Comparison of ENCODE assay signal across 17 mouse cellular contexts in genomic region chr4:134181825-134182224, GRCm38 (mm10). TPM values are rescaled to one million over a fixed set of nuclear protein-coding genes. Genes with fewer than 3 reads are reported as not detected.
A peak's percentile ranks its signal among the peaks of the same experiment; 100 is the strongest.
DNase-seq lines count a peak whose midpoint lies in the region; ATAC-seq and TF ChIP-seq lines count a peak whose summit lies in the region.
"Had no signal": no experiment of that assay in that cellular context is flagged by ENCODE, and none has a peak within 500 bp of the region (broad histone marks: within the 10 kb centered on the region; RNA-seq: fewer than 3 reads in every experiment).

No protein-coding gene starts in this region.

- H3K9me3 ChIP-seq in heart, postnatal 0 days (replicated peaks; ENCODE audit: control insufficient read depth, low read length): no peaks in the 10 kb centered on the region
- no peaks in the 10 kb centered on the region for H3K9me3 ChIP-seq in liver, embryonic 15.5 days (replicated peaks)
- H3K9me3 ChIP-seq in stomach, postnatal 0 days (ENCODE audit: control insufficient read depth, low read length): no peaks in the 10 kb centered on the region
- H3K9me3 ChIP-seq: forebrain, embryonic 12.5 days; heart, embryonic 15.5 days had no signal

- intact Hi-C loops in heart, postnatal 14 days (cut with DNase I): no loop called here
- intact Hi-C loops in gastrocnemius, postnatal 14 days (cut with DNase I; ENCODE audit: low total_unique reads): no loop called here

- no peaks in the 10 kb centered on the region for H3K36me3 ChIP-seq in heart, postnatal 0 days (replicated peaks; ENCODE audit: control insufficient read depth, insufficient read depth, low read length)
- peaks cover 18% of the 10 kb centered on the region; the same call in 1 of the 2 replicates for H3K36me3 ChIP-seq in liver, embryonic 15.5 days (replicated peaks)
- H3K36me3 ChIP-seq in stomach, postnatal 0 days (ENCODE audit: control insufficient read depth, insufficient read depth, low read length): no peaks in the 10 kb centered on the region
- H3K36me3 ChIP-seq: forebrain, embryonic 12.5 days; heart, embryonic 15.5 days had no signal

- no peak overlapping the region for H3K9ac ChIP-seq in heart, postnatal 0 days (replicated peaks; ENCODE audit: low read depth, low read length)
- peak overlapping the region; percentile 46 for H3K9ac ChIP-seq in liver, embryonic 15.5 days
- no peak overlapping the region for H3K9ac ChIP-seq in stomach, postnatal 0 days (ENCODE audit: low read length)
- H3K9ac ChIP-seq: forebrain, embryonic 12.5 days; heart, embryonic 15.5 days had no signal

- H3K4me2 ChIP-seq in heart, postnatal 0 days (ENCODE audit: low read depth, low read length): no peak overlapping the region
- peak overlapping the region; percentile 57 for H3K4me2 ChIP-seq in liver, embryonic 15.5 days
- no peak overlapping the region for H3K4me2 ChIP-seq in stomach, postnatal 0 days (replicated peaks; ENCODE audit: low read depth)
- H3K4me2 ChIP-seq: forebrain, embryonic 12.5 days; heart, embryonic 15.5 days had no signal

- TF ChIP-seq CTCF in heart, postnatal 0 days (IDR thresholded peaks at IDR 0.05; ENCODE audit: low read depth): peak; percentile 11; the same call in 1 of the 2 replicates
- no peak for TF ChIP-seq CTCF in stomach, postnatal 0 days (IDR thresholded peaks at IDR 0.05; ENCODE audit: low read depth)

- H3K27me3 ChIP-seq in heart, postnatal 0 days (ENCODE audit: control insufficient read depth, insufficient read depth, low read length): no peaks in the 10 kb centered on the region
- H3K27me3 ChIP-seq in liver, embryonic 15.5 days: no peaks in the 10 kb centered on the region
- no peaks in the 10 kb centered on the region for H3K27me3 ChIP-seq in stomach, postnatal 0 days (ENCODE audit: control insufficient read depth, insufficient read depth, low read length)
- H3K27me3 ChIP-seq: forebrain, embryonic 12.5 days; heart, embryonic 15.5 days had no signal

- DNase-seq in heart, postnatal 0 days (ENCODE audit: low spot score): no peak
- no peak for DNase-seq in heart, postnatal 14 days
- DNase-seq in NIH3T3 (ENCODE audit: low read depth): peak; percentile 22
- DNase-seq in stomach, postnatal 0 days (ENCODE audit: low spot score): no peak
- no peak for DNase-seq in adrenal gland, postnatal 4 days (ENCODE audit: low spot score in 2 of 2)
- no peak for DNase-seq in gastrocnemius, postnatal 14 days
- DNase-seq: cerebellum, adult 9-11 months; gastrocnemius, adult 2 months; lung, adult 18-20 months; right cerebral cortex, postnatal 25 days had no signal

- H3K27ac ChIP-seq in heart, postnatal 0 days (ENCODE audit: low read depth): peak overlapping the region; percentile 3; the same call in 1 of the 2 replicates
- peak overlapping the region; percentile 83 for H3K27ac ChIP-seq in liver, embryonic 15.5 days (replicated peaks)
- no peak overlapping the region for H3K27ac ChIP-seq in stomach, postnatal 0 days (replicated peaks)
- H3K27ac ChIP-seq: forebrain, embryonic 12.5 days; gastrocnemius, adult 2 months; heart, embryonic 15.5 days had no signal

- H3K4me3 ChIP-seq in heart, postnatal 0 days (ENCODE audit: low read depth, low read length): no peak overlapping the region
- H3K4me3 ChIP-seq in liver, embryonic 15.5 days (replicated peaks): 0 out of 2 replicates have a peak overlapping the region, but pooled peaks have one; percentile 24
- no peak overlapping the region for H3K4me3 ChIP-seq in stomach, postnatal 0 days (ENCODE audit: low read depth, low read length)
- H3K4me3 ChIP-seq: forebrain, embryonic 12.5 days; gastrocnemius, adult 2 months; heart, embryonic 15.5 days had no signal

- peaks cover 20% of the 10 kb centered on the region for H3K4me1 ChIP-seq in heart, postnatal 0 days (ENCODE audit: control insufficient read depth, insufficient read depth)
- peaks cover 74% of the 10 kb centered on the region for H3K4me1 ChIP-seq in liver, embryonic 15.5 days (replicated peaks)
- no peaks in the 10 kb centered on the region for H3K4me1 ChIP-seq in stomach, postnatal 0 days (replicated peaks; ENCODE audit: control insufficient read depth, insufficient read depth)

- TF ChIP-seq EP300 in heart, postnatal 0 days (IDR thresholded peaks at IDR 0.05; ENCODE audit: low read depth): no peak
- TF ChIP-seq EP300 in stomach, postnatal 0 days (optimal IDR thresholded peaks at IDR 0.05): no peak

- no peak for ATAC-seq in heart, postnatal 0 days (ENCODE audit: insufficient read depth, low read depth)
- peak; percentile 78 for ATAC-seq in liver, embryonic 15.5 days (ENCODE audit: insufficient read depth)
- ATAC-seq in stomach, postnatal 0 days (ENCODE audit: low FRiP score, low TSS enrichment): peak; percentile 31; the same call in 1 of the 2 replicates
- ATAC-seq: hindbrain, embryonic 16.5 days had no signal

RNA-seq across cellular contexts. Expression of gene Cep85, which starts 5.1 kb away (rescaled TPM):
- 24.2 and 30.6 TPM in 2 replicates for total RNA-seq in heart, postnatal 0 days (2014; rRNA removed; ENCODE audit: low replicate concordance)
- polyA plus RNA-seq in heart, postnatal 0 days (2015; fragmentation: Nextera tagmentation; extraction: Ambion mirVana): 27.4 and 29.7 TPM in 2 replicates
- 10 to 100 TPM; 31.5 to 33.7 TPM for total RNA-seq in heart, postnatal 14 days (2021)
- polyA plus RNA-seq in liver, embryonic 15.5 days (2015; fragmentation: Nextera tagmentation; extraction: Ambion mirVana): 37.0 and 37.6 TPM in 2 replicates
- polyA plus RNA-seq in stomach, postnatal 0 days (2015; fragmentation: Nextera tagmentation; extraction: Ambion mirVana): 87.6 and 102 TPM in 2 replicates
- 10 to 100 TPM; 26.1 to 26.6 TPM for total RNA-seq in adrenal gland, postnatal 4 days (2021)
- 10 to 100 TPM; 31.9 to 49.8 TPM for total RNA-seq in gastrocnemius, postnatal 14 days (2021)

RNA-seq across cellular contexts. Expression of gene Gm7534, which starts 21.0 kb away (rescaled TPM):
- not detected in 2 replicates for total RNA-seq in heart, postnatal 0 days (2014; rRNA removed; ENCODE audit: low replicate concordance)
- not detected in 2 replicates for polyA plus RNA-seq in heart, postnatal 0 days (2015; fragmentation: Nextera tagmentation; extraction: Ambion mirVana)
- total RNA-seq in heart, postnatal 14 days (2021): not detected
- polyA plus RNA-seq in liver, embryonic 15.5 days (2015; fragmentation: Nextera tagmentation; extraction: Ambion mirVana): not detected in 2 replicates
- polyA plus RNA-seq in stomach, postnatal 0 days (2015; fragmentation: Nextera tagmentation; extraction: Ambion mirVana): not detected in 2 replicates
- not detected for total RNA-seq in adrenal gland, postnatal 4 days (2021)
- not detected for total RNA-seq in gastrocnemius, postnatal 14 days (2021)
- total RNA-seq: gastrocnemius, adult 2 months; layer of hippocampus, adult 18-20 months; left cerebral cortex, postnatal 10 days; megakaryocyte, adult 5-6 weeks had no signal
- polyA plus RNA-seq: forebrain, embryonic 12.5 days; heart, embryonic 15.5 days; hindbrain, embryonic 16.5 days had no signal

RNA-seq across cellular contexts. Expression of gene Catsper4, which starts 45.4 kb away (rescaled TPM):
- not detected in 2 replicates for total RNA-seq in heart, postnatal 0 days (2014; rRNA removed; ENCODE audit: low replicate concordance)
- polyA plus RNA-seq in heart, postnatal 0 days (2015; fragmentation: Nextera tagmentation; extraction: Ambion mirVana): not detected in 2 replicates
- not detected for total RNA-seq in heart, postnatal 14 days (2021)
- not detected in 2 replicates for polyA plus RNA-seq in liver, embryonic 15.5 days (2015; fragmentation: Nextera tagmentation; extraction: Ambion mirVana)
- 0.11 and 0.19 TPM in 2 replicates for polyA plus RNA-seq in stomach, postnatal 0 days (2015; fragmentation: Nextera tagmentation; extraction: Ambion mirVana)
- total RNA-seq in adrenal gland, postnatal 4 days (2021): not detected
- under 1 TPM; 0.16 to 0.23 TPM for total RNA-seq in gastrocnemius, postnatal 14 days (2021)
- total RNA-seq: layer of hippocampus, adult 18-20 months; left cerebral cortex, postnatal 10 days; megakaryocyte, adult 5-6 weeks had no signal
- polyA plus RNA-seq: forebrain, embryonic 12.5 days; heart, embryonic 15.5 days; hindbrain, embryonic 16.5 days had no signal

RNA-seq across cellular contexts. Expression of gene Sh3bgrl3, which starts 53.2 kb away (rescaled TPM):
- 49.7 and 67.6 TPM in 2 replicates for total RNA-seq in heart, postnatal 0 days (2014; rRNA removed; ENCODE audit: low replicate concordance)
- polyA plus RNA-seq in heart, postnatal 0 days (2015; fragmentation: Nextera tagmentation; extraction: Ambion mirVana): 140 and 150 TPM in 2 replicates
- total RNA-seq in heart, postnatal 14 days (2021): 10 to 100 TPM; 47.4 to 51.4 TPM
- polyA plus RNA-seq in liver, embryonic 15.5 days (2015; fragmentation: Nextera tagmentation; extraction: Ambion mirVana): 151 and 166 TPM in 2 replicates
- polyA plus RNA-seq in stomach, postnatal 0 days (2015; fragmentation: Nextera tagmentation; extraction: Ambion mirVana): 522 and 533 TPM in 2 replicates
- 100 to 1,000 TPM; 108 to 111 TPM for total RNA-seq in adrenal gland, postnatal 4 days (2021)
- 10 to 100 TPM; 30.4 to 37.5 TPM for total RNA-seq in gastrocnemius, postnatal 14 days (2021)

RNA-seq across cellular contexts. Expression of gene Cnksr1, which starts 56.4 kb away (rescaled TPM):
- 0.69 and 5.1 TPM in 2 replicates for total RNA-seq in heart, postnatal 0 days (2014; rRNA removed; ENCODE audit: low replicate concordance)
- polyA plus RNA-seq in heart, postnatal 0 days (2015; fragmentation: Nextera tagmentation; extraction: Ambion mirVana): 0.66 and 0.77 TPM in 2 replicates
- 1 to 10 TPM; 2.3 to 3.2 TPM for total RNA-seq in heart, postnatal 14 days (2021)
- polyA plus RNA-seq in liver, embryonic 15.5 days (2015; fragmentation: Nextera tagmentation; extraction: Ambion mirVana): 0.10 TPM in 2 replicates
- polyA plus RNA-seq in stomach, postnatal 0 days (2015; fragmentation: Nextera tagmentation; extraction: Ambion mirVana): 9.4 and 9.5 TPM in 2 replicates
- total RNA-seq in adrenal gland, postnatal 4 days (2021): 1 to 10 TPM in 1 of 2 experiments, under 1 TPM in 1; 0.34 to 3.0 TPM
- total RNA-seq in gastrocnemius, postnatal 14 days (2021): 1 to 10 TPM; 7.5 to 8.9 TPM
- total RNA-seq: megakaryocyte, adult 5-6 weeks had no signal
